Mouse (Mus musculus) spleen, adult 18-20 months (tissue): ENCODE data around the gene Mns1.
"Not testable (repeated sequence)": the region's sequence is repeated elsewhere in the genome, so short reads cannot be mapped to it uniquely, and the experiment has no call there.

Experiments
- DNase-seq, 2 experiments: peaks; one replicate each; pipeline ENCODE4 v3.0.0; 2022; ENCODE audit warnings: mixed read lengths in 2 of 2

Mns1 gene

GRCm38 (mm10) chr9:72437822-72438701 lies at the start of gene Mns1:
Gene Mns1 (plus strand): TSS chr9:72438011.
- DNase-seq, result peak; percentile 84 to 86

- DNase-seq, result no peak
These were observed 48.9 kb upstream of the Mns1 start for GRCm38 (mm10) chr9:72388934-72389333.

GRCm38 (mm10) chr9:72389431-72390002 lies 48.3 kb upstream of the Mns1 start:
- no peak for DNase-seq

GRCm38 (mm10) chr9:72390321-72391077 lies 47.3 kb upstream of the Mns1 start:
- DNase-seq, result no peak

- DNase-seq, result no peak
These were observed 45.1 kb upstream of the Mns1 start for GRCm38 (mm10) chr9:72392686-72393085.

- DNase-seq, result no peak
These were observed 44.6 kb upstream of the Mns1 start for GRCm38 (mm10) chr9:72393238-72393637.

- no peak for DNase-seq
These were observed 43.9 kb upstream of the Mns1 start for GRCm38 (mm10) chr9:72393869-72394341.

GRCm38 (mm10) chr9:72400121-72400520 lies 37.7 kb upstream of the Mns1 start:
- no peak for DNase-seq

- not testable (repeated sequence) for DNase-seq
These were observed 36.0 kb upstream of the Mns1 start for GRCm38 (mm10) chr9:72401769-72402168.

- no peak for DNase-seq
These were observed 34.4 kb upstream of the Mns1 start for GRCm38 (mm10) chr9:72403421-72403820.

- no peak for DNase-seq
These were observed 33.4 kb upstream of the Mns1 start for GRCm38 (mm10) chr9:72404446-72404845.

GRCm38 (mm10) chr9:72404934-72405333 lies 32.9 kb upstream of the Mns1 start:
- no peak for DNase-seq

- DNase-seq, result no peak
These were observed 31.8 kb upstream of the Mns1 start for GRCm38 (mm10) chr9:72405882-72406638.

- DNase-seq, result peak; percentile 38 to 74
These were observed 29.7 kb upstream of the Mns1 start for GRCm38 (mm10) chr9:72408131-72408586.

- DNase-seq, result no peak
These were observed 28.2 kb upstream of the Mns1 start for GRCm38 (mm10) chr9:72409381-72410225.

- DNase-seq, result no peak
These were observed 26.1 kb upstream of the Mns1 start for GRCm38 (mm10) chr9:72411746-72412145.

- no peak for DNase-seq
These were observed 19.4 kb upstream of the Mns1 start for GRCm38 (mm10) chr9:72418443-72418842.

- no peak for DNase-seq
These were observed 17.3 kb upstream of the Mns1 start for GRCm38 (mm10) chr9:72420490-72420889.

- DNase-seq, result no peak
These were observed 15.5 kb upstream of the Mns1 start for GRCm38 (mm10) chr9:72422284-72422683.

- no peak for DNase-seq
These were observed 15.1 kb upstream of the Mns1 start for GRCm38 (mm10) chr9:72422753-72423152.

GRCm38 (mm10) chr9:72425300-72425850 lies 12.4 kb upstream of the Mns1 start:
- DNase-seq, result no peak
